Mouse (Mus musculus) cerebellum, adult 2 months (tissue): ENCODE data around the gene Mis18bp1.
"Not testable (repeated sequence)": the region's sequence is repeated elsewhere in the genome, so short reads cannot be mapped to it uniquely, and the experiment has no call there.

Experiments used
- CTCF ChIP-seq: fragments of 200-500 bp; IDR thresholded peaks from 2 replicates; pipeline ENCODE4 v1.5.1; 2011; ENCODE audit warnings: low read depth, mild to moderate bottlenecking, control low read depth, low read length, moderate library complexity, borderline replicate concordance; ENCODE audit not compliant: insufficient read depth
- POLR2A ChIP-seq: fragments of 200-500 bp; IDR thresholded peaks from 2 replicates; pipeline ENCODE4 v1.6.1; 2011; ENCODE audit warnings: low read length, control low read depth, borderline replicate concordance; ENCODE audit not compliant: insufficient read depth

DNA sequence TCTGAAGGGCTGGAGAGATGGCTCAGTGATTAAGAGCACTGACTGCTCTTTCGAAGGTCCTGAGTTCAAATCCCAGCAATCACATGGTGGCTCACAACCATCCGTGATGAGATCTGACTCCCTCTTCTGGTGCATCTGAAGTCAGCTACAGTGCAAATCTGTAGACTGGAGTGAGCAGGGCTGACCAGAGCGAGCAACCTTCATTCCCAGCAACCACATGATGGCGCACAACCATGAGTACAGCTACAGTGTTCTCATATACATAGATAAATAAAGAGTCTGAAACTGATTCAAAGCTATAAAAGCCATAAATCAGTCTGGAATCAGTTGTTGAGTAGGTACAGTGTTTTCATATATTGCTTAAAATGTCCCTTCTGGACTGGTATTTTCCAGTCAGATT, 36.3 kb downstream of the Mis18bp1 start:
- not testable (repeated sequence) for TF ChIP-seq CTCF, POLR2A
